Mouse (Mus musculus) cerebral cortex, adult 2 months (tissue): ENCODE measurements around the gene Hspa1l.

ENCODE experiments used
- WGBS: fragments of 180-500 bp; shearing (Covaris S2); methylation state at CpG from one replicate; pipeline ENCODE4 v1.1.7; 2018; 5-methylcytosine and 5-hydroxymethylcytosine counted together

Gene Hspa1l

DNA sequence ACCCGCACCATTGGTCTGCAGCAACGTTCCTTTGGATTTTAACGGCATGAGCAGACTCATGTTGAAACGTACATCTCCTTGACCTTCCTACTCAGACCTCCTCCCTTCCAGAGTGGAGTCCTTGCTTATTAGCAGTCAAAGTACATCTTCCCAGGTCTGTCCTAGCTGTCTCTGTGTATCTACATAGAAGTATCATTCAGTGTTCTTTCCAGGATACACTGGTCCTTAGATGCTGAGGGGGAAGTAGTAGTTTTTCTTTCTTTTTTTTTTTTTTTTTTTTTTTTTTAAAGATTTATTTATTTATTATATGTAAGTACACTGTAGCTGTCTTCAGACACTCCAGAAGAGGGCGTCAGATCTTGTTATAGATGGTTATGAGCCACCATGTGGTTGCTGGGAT is 33.4 kb downstream of the Hspa1l start:
- WGBS: 96% methylated on average over 4 of the region's 5 CpGs

DNA sequence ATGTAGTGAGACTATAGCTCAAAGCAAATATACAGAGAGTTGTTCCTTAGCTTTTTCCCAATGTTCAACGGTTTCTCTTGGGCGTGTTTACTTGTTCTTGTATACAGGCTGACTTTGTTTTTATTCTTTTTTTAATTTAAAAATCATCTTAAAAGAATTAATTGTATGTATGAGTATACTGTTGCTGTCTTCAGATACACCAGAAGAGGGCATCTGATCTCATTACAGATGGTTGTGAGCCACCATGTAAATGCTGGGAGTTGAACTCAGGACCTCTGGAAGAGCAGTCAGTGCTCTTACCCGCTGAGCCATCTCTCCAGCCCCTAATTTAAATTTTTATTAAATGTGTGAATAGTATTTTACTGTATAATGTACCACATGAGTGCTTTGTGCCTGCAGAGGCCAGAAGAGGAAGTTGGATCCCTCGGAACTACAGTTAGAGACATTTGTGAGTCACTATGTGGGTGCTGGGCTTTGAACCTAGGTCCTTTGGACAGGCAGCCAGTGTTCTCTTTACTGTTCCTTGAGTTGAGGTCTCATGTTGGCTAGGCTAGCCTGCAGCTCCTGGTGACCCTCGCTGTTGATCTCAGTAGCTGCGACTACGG is 35.0 kb downstream of the Hspa1l start:
- 96% methylated on average over 7 of the region's 7 CpGs for WGBS

DNA sequence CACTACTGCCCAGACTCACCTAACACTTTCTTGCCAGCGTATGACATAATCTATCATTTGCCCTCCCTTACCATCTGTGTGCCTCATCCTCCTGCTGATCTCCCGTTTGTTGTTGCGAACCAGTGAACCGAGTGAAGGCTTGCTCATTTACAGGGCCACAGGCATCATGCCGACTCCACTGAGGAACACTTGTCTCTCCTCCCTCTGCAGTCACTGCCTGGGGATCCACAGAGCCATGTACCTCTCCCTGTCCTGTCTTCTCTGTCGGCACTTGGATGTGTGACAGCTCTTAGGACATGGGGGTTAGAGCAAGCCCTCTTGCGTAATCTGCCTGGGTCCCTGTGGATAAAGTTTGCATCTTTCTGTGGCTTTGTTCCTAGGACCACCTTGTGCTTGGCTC is 37.1 kb downstream of the Hspa1l start:
- WGBS: 84% methylated on average over 7 of the region's 7 CpGs

DNA sequence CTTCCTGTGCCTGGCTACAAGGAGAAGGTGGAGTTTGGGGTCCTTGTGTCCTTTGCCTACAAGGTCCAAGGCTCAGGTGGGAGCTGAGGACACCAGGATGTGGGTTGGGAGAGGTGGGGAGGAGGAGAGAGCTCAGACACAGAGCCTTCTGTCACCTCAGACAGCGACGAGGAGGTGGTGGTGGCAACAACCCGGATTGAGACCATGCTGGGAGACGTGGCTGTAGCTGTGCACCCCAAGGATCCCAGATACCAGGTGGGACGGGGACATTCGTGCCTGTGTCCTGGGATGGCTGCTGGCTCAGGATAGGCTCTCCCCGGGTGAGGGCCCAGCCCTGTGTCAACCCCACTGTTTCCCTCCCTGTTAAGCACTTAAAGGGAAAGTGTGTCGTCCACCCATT is 38.9 kb downstream of the Hspa1l start:
- WGBS: 91% methylated on average over 8 of the region's 8 CpGs

DNA sequence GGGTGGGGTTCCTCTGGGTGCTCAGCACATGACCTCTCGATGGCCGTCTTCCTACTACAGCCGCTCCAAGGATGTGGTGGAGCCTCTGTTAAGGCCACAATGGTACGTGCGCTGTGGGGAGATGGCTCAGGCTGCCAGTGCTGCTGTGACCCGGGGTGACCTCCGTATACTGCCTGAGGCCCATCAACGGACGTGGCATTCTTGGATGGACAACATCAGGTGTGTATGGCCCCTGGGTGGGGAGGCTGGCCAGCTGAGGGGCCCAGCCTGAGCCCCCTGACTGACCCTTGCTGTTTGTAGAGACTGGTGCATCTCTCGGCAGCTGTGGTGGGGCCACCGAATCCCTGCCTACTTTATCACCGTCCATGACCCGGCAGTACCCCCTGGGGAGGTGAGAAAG is 39.9 kb downstream of the Hspa1l start:
- 91% methylated on average over 13 of the region's 13 CpGs for WGBS

DNA sequence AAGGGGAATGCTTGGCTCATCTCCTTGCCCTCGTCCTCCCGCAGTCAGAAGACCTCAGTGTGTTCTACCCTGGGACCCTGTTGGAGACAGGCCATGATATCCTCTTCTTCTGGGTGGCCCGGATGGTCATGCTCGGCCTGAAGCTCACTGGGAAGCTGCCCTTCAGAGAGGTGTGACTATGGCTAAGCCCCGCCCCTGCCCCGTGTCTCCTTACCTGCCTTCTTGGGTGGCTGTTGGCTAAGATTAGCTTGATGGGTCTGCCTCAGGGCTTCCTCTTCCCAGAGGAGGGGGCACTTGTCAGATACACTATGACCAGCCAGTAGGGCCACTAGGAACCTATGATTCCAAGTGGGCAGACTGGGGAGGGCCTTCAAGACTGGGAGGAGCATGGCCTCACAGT is 40.7 kb downstream of the Hspa1l start:
- 87% methylated on average over 6 of the region's 6 CpGs for WGBS

DNA sequence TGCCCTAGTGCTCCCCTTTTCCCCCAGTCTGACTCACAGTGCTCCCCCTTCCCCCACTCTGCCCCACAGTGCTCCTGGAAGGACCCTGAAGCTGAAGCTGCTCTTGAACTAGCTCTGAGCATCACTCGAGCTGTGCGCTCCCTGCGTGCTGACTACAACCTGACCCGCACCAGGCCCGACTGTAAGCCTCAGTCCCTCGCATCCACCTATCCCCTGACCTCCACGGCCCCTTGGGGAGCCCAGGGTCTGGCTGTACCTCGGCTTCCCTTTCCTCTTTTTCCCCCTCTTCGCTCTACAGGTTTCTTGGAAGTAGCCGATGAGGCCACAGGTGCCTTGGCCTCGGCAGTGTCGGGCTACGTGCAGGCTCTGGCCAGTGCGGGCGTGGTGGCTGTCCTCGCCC is 42.8 kb downstream of the Hspa1l start:
- WGBS: 92% methylated on average over 16 of the region's 16 CpGs

DNA sequence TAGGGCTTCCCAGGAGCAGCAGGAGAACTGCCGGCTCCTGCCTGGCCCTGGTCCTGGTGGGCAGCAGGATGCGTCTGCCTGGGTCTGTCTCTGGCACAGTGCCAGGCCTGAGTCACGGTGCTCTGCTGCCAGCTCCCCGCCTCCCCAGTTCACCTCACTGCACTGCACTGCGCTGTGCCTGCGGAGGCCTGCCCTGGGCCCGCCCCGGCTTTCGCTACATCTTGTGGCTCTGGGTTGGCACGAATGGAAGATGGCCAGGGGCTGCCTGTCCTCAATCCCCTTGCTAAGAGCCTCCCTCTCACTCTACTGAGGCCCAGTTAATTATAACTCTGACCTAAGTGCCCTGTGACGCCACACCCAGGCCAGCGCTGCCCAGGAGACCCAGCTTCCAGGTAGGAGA is 43.9 kb downstream of the Hspa1l start, which contains the start of gene Vwa7:
Vwa7 (plus strand) TSS at position 204 of the 400 bp plus-strand sequence.
- 51% methylated on average over 12 of the region's 12 CpGs for WGBS

DNA sequence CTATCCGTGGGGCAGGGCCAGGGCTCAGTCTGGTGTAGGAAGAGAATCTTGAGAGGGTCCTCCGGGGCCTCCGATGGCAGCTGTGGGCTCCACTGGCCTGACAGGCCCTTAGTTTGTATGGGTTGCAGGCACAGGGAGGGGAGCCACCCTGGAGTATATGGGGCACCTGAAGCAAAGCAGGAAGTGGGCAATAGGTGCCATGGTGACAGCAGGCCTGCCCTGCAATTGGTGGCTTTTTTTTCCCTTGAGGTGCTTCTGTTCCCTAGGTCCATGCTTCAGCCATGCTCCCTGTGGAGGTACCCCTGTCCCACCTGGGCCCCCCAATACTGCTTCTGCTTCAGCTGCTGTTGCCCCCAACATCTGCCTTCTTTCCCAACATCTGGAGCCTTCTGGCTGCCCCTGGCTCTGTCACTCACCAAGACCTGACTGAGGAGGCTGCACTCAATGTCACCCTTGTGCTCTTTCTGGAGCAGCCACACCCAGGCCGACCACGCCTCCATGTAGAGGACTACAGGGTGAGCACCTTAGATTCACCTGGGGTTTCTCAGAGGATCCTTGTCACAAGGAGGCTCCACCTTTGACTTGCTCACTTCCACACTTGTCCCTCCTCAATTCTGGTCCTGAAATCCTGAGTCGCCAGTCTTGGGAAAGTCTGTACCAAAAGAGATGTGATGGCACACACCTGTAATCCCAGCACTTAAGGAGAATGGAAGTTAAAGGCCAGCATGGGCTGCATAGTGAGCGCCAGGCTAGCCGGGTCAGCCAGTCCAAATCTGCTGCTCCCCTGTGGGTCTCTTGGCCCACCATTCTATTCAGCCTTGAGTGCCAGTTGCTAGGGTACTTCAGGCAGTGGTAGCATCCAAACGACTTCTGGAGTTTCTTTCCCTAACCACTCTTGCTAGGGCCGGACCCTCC is 44.5 kb downstream of the Hspa1l start:
- 83% methylated on average over 10 of the region's 10 CpGs for WGBS

DNA sequence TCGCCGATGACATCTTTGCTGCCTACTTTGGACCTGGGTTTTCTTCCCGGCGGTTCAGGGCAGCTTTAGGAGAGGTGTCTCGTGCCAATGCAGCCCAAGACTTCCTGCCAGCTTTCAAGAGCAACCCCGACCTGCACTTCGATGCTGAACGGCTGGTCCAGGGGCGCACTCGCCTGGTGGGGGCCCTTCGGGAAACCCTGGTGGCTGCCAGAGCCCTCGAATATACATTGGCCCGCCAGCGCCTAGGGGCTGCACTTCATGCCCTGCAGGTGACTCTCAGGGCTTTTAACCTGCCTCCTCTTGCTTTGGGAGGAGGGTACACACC is 45.2 kb downstream of the Hspa1l start:
- WGBS: 73% methylated on average over 14 of the region's 14 CpGs

DNA sequence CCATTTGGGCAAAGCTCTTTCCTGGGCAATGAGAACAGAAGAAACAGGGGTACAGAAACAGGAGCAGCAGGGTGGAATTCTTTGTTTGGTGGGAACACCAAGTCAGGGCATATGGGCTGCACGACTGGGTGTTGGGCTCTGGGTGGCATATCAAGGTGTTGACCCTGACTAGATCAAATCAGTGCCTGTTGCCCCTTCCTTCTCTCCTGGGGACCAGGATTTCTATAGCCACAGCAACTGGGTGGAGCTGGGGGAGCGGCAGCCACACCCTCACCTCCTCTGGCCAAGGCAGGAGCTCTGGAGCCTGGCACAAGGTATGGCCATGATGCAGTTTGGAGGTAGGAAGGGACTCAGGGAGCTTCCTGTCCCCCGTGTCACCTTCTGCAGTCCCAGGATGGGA is 45.7 kb downstream of the Hspa1l start:
- WGBS: 90% methylated on average over 3 of the region's 3 CpGs

DNA sequence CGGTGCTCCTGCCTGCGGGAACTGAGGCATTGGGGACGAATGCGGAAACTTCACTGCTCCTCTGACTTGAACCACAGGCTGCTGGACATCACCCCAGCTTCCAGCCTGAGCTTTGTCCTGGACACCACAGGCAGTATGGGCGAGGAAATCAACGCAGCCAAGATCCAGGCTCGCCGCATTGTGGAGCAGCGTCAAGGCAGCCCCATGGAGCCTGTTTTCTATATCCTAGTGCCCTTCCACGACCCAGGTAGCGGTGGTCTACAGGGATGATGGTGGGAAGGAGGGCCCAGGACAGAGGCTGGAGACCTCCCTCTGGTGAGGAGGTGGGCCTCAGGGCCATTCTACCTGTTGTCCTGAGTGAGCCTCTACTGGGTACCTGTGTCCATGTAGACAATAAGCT is 47.4 kb downstream of the Hspa1l start:
- WGBS: 89% methylated on average over 11 of the region's 11 CpGs

DNA sequence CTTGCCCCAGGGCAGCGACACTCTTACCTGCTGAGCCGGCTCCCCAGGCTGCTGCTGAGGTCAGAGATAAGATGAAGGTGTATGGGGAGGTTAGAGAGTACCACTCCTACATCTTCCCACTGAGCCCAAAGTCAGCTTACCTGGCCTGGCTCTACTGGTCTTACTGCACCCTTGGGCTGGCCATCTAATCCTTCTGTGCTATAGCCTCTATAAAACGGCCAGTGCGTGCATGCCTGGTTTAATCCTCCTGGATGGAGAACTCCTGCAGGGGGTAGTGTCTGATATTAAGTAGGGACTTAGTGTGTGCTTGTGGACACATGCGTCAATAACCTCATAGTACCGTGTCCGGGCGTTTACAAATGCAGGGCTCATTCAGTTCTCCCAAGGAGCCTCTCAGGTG is 48.0 kb downstream of the Hspa1l start:
- 93% methylated on average over 8 of the region's 8 CpGs for WGBS

DNA sequence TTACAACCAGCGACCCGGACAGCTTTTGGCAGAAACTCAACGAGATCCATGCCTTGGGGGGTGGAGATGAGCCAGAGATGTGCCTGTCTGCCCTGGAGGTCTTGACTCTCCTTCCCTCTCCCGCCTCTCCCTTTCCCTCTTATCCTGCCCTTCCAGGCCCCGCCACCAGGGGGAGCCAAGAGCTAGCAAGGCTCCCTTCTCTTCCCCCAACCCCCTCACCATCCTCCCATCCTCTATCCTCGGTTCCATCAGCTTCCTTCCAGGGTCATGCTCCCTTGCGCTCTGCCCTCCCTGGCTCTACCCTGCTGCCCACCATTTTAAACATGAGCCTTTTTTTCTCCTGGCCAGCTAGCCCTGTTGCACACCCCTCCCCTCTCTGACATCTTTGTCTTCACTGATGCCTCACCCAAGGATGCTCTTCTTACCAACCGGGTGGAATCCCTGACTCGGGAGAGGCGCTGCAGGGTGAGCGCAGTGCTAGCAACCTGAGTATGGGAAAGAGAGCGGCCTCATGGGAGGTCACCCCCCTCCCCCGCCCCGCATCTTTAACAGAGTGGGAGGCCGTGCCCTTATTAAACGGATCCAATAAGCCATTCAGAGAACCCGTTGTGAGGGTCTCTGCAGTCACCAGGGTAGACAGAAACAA is 48.8 kb downstream of the Hspa1l start:
- 20% methylated on average over 17 of the region's 17 CpGs for WGBS

DNA sequence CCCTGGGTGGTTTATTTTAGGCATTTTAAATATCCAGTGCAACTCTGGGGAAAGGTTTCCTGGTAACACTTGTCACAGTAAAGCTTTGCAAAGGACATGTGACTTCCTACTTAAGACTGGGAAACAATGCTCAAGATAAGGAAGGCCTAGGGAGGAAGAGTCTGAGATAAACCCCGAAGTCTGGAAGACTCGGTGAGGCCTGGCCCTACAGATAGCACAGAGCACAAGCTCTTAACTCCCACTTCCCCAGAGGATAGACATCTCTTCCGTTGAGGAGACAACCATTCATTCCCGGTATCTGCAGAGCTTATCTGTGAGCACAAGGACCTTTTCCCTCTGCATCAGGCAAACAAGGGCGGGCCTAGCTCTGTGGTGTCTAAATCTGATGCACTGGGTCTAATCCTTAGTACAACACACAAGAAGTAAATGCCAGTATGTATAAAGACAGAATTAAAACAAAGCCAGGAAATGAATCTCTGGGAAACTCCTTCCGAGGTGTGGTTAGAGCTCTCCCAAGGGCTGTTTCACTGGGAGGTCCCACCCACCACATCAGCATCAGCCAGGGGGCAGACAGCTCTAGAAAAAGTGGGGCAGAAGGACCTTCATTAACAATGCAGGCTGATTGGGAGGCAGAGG is 49.5 kb downstream of the Hspa1l start:
- 66% methylated on average over 6 of the region's 6 CpGs for WGBS

DNA sequence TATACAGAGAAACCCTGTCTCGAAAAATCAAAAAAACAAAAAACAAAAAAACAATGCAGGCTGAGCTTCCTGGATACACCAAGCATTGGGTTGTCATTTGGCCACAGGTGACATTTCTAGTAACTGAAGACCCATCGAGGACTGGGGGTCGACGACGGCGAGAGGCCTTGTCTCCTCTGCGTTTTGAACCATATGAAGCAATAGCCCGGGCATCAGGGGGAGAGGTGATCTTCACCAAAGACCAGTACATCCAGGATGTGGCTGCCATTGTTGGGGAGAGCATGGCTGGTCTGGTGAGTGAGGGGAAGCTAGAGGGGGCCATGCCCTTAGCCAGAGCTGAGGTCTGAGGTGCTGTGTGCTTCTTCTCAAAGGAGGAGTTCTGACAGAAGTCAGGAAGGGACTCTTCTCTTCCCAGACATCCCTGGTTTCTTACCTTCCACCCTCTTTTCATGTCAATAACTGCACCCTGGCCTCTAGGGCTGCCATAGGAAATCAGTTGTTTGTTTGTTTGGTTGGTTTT is 50.1 kb downstream of the Hspa1l start:
- 98% methylated on average over 8 of the region's 8 CpGs for WGBS

DNA sequence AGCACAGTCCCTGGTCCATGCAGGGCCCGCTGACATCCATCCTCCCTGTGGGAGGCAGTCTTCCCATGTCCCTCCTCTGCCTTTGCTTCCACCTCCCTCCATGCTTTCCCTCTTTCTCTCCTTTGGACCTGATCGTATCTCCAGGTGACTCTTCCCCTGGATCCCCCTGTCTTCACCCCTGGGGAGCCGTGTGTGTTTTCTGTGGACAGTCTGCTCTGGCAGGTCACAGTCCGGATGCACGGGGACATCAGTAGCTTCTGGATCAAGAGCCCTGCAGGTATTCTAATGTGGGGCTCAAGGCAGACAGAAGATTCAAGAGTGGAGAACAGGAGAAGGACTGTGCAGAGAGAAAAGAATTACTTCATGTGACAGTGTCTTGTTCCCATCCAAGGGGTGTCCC is 50.7 kb downstream of the Hspa1l start:
- WGBS: 92% methylated on average over 5 of the region's 5 CpGs

DNA sequence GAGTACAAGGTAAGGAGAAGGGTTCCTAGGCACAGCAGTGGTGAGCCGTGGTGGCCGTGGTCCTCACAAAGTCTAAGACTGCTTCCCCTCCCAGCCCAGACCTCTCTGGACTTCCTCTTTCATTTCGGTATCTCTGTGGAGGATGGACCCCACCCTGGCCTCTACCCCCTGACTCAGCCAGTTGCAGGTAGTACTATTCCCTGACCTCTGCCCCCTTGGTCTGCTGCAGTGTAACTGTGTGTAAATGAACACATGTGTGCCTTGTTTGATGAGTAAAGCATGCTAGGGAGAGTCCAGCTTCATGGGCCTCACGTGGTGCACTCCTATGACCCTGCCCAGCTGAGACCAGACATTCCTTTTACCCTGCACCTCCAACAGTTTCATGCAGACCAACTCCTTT is 51.3 kb downstream of the Hspa1l start:
- WGBS: 89% methylated on average over 4 of the region's 4 CpGs

DNA sequence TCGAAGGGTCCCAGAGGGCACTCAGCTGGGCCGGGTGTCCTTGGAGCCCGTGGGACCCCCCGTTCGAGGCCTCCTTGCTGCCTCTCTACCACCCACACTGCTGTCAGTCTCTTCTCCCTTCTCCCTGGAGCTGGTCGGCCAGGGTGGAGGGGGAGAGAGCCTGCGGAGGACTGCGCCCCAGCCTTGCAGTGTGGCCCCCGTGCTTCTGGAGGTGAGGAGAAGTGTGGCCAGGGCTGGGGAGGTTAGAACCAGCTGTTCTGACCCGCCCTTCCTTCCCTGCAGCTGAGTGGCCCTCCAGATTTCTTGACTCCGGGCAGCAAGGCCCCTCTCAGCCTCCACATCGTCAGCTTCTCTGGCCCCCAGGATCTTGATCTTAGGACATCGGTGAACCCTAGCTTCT is 51.8 kb downstream of the Hspa1l start:
- 86% methylated on average over 13 of the region's 13 CpGs for WGBS

DNA sequence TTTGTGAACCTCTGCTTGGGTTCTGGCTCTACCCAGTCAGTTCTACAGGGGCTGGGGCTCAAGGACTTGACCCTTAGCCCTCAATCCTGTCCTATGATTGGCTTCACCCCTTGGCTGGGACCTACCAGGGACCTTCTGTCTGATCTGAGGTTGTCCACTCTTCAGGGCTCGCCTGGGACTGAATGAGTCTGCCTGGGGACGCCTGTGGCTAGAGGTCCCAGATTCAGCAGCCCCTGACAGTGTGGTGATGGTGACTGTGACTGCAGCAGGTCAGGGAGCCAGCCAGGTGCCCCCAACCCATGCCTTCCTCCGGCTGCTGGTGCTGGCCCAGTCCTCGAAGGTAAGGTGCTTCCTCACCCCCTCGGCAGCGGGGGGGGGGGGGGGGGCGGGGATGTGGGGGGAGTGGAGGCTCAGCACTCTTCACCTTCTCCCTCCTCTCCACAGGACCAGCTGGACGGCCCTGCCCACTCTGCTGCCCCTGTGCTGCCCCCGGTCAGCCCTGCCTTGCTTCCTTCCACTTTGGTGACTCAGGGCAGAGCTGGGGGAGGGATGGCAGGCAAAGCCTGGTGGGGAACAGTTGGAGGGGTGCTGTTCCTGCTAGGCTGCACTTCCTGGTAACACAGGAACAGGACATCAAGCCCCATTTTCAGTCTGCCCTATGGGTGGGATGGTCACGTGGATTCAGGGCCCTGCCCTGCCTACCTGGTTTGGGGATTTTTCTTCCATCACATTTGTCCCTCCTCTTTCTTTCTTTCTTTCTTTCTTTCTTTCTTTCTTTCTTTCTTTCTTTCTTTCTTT is 52.4 kb downstream of the Hspa1l start:
- WGBS: 61% methylated on average over 9 of the region's 10 CpGs

DNA sequence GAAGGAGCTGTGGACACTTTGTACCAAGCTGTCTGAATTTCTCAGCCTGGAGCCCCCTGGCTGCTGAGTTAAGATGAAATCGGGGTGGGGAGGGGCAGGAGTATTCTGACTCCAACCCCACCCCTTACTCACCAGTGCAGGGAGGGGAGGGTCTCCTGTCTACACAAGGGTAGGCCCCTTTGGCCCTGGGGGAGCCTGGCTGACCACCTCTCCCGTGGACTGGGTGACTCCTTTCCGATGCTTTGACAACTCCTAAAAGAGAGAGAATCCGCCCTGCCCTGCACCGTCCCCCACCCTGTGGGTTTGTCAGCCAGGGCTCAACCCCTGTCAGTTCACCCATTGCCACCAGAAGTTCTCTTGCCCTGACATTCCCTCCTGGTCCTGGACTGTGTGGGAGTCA is 53.7 kb downstream of the Hspa1l start:
- WGBS: 86% methylated on average over 5 of the region's 5 CpGs
